Mouse (Mus musculus): ENCODE data around the gene Fxn.
A peak's percentile ranks its signal among the peaks of the same experiment; 100 is the strongest.

Fxn gene

GRCm38 (mm10) chr19:24300994-24301767 is 20.8 kb upstream of the Fxn start:
- DNase-seq (ENCODE audit: low spot score in 2 of 2) = peak in 1 of 2 experiments; percentile 65

GRCm38 (mm10) chr19:24293537-24293936 is 13.1 kb upstream of the Fxn start:
- DNase-seq (ENCODE audit: low spot score in 2 of 2) = no peak

GRCm38 (mm10) chr19:24284187-24284586 is 3.8 kb upstream of the Fxn start:
- DNase-seq (ENCODE audit: low spot score in 2 of 2) = no peak

- DNase-seq (ENCODE audit: low spot score in 2 of 2) = no peak
These were observed 1.0 kb upstream of the Fxn start for GRCm38 (mm10) chr19:24281288-24281980.

GRCm38 (mm10) chr19:24279706-24280600 is 452 bp downstream of the Fxn start:
- peak; percentile 46 to 69 for DNase-seq (ENCODE audit: low spot score in 2 of 2)

GRCm38 (mm10) chr19:24278859-24279258 is 1.5 kb downstream of the Fxn start:
- no peak for DNase-seq (ENCODE audit: low spot score in 2 of 2)

- DNase-seq (ENCODE audit: low spot score in 2 of 2) = no peak
These were observed 6.1 kb downstream of the Fxn start for GRCm38 (mm10) chr19:24274281-24274680.

GRCm38 (mm10) chr19:24271746-24272426 is 8.5 kb downstream of the Fxn start:
- DNase-seq (ENCODE audit: low spot score in 2 of 2) = peak; percentile 57 to 77

- no peak for DNase-seq (ENCODE audit: low spot score in 2 of 2)
These were observed 9.1 kb downstream of the Fxn start for GRCm38 (mm10) chr19:24271326-24271725.

- DNase-seq (ENCODE audit: low spot score in 2 of 2) = no peak
These were observed 11.9 kb downstream of the Fxn start for GRCm38 (mm10) chr19:24268531-24268930.

GRCm38 (mm10) chr19:24266046-24266830 is 14.2 kb downstream of the Fxn start:
- DNase-seq (ENCODE audit: low spot score in 2 of 2) = no peak

- peak; percentile 50 to 70 for DNase-seq (ENCODE audit: low spot score in 2 of 2)
These were observed 15.4 kb downstream of the Fxn start for GRCm38 (mm10) chr19:24264991-24265390.

GRCm38 (mm10) chr19:24262736-24263135 is 17.7 kb downstream of the Fxn start:
- no peak for DNase-seq (ENCODE audit: low spot score in 2 of 2)

- DNase-seq (ENCODE audit: low spot score in 2 of 2) = no peak
These were observed 20.7 kb downstream of the Fxn start for GRCm38 (mm10) chr19:24259390-24260351.

GRCm38 (mm10) chr19:24258368-24258767 is 22.0 kb downstream of the Fxn start:
- no peak for DNase-seq (ENCODE audit: low spot score in 2 of 2)

GRCm38 (mm10) chr19:24257962-24258361 is 22.4 kb downstream of the Fxn start:
- DNase-seq (ENCODE audit: low spot score in 2 of 2) = no peak

- no peak for DNase-seq (ENCODE audit: low spot score in 2 of 2)
These were observed 26.6 kb downstream of the Fxn start for GRCm38 (mm10) chr19:24253657-24254260.

GRCm38 (mm10) chr19:24251869-24252268 is 28.5 kb downstream of the Fxn start:
- no peak for DNase-seq (ENCODE audit: low spot score in 2 of 2)

GRCm38 (mm10) chr19:24243340-24243739 is 37.1 kb downstream of the Fxn start:
- no peak for DNase-seq (ENCODE audit: low spot score in 2 of 2)
